Comparison of ENCODE assay signal across 20 mouse cellular contexts in genomic region chr13:47192200-47192599, GRCm38 (mm10).
"Had no signal": no experiment of that assay in that cellular context is flagged by ENCODE, and none has a peak within 500 bp of the region (broad histone marks: within the 10 kb centered on the region; RNA-seq: fewer than 3 reads in every experiment).

No protein-coding gene starts in this region.

- DNase-seq: lung, adult 18-20 months; lung, postnatal 10 days; midbrain, embryonic 14.5 days; retina, postnatal 1 day; right cerebral cortex, adult 18-20 months; right cerebral cortex, postnatal 25 days; right cerebral cortex, postnatal 4 days; spleen, adult 18-20 months; thymus, adult 2 months; thymus, postnatal 25 days; thymus, postnatal 4 days had no signal

- H3K4me2 ChIP-seq: liver, embryonic 15.5 days; midbrain, embryonic 12.5 days; neural tube, embryonic 13.5 days; stomach, embryonic 15.5 days had no signal

- H3K9me3 ChIP-seq: liver, embryonic 15.5 days; midbrain, embryonic 10.5 days; midbrain, embryonic 12.5 days; neural tube, embryonic 13.5 days; neural tube, embryonic 15.5 days; stomach, embryonic 15.5 days had no signal

- H3K9ac ChIP-seq: liver, embryonic 15.5 days; lung, embryonic 14.5 days; midbrain, embryonic 12.5 days; neural tube, embryonic 13.5 days; neural tube, embryonic 15.5 days; stomach, embryonic 15.5 days had no signal

- H3K27ac ChIP-seq: liver, embryonic 15.5 days; midbrain, embryonic 10.5 days; midbrain, embryonic 12.5 days; neural tube, embryonic 13.5 days; neural tube, embryonic 15.5 days; stomach, embryonic 15.5 days had no signal

- ATAC-seq: midbrain, embryonic 16.5 days had no signal

- H3K4me3 ChIP-seq: liver, embryonic 15.5 days; midbrain, embryonic 10.5 days; midbrain, embryonic 12.5 days; myocyte; neural tube, embryonic 13.5 days; neural tube, embryonic 15.5 days; stomach, embryonic 15.5 days had no signal

- H3K36me3 ChIP-seq: liver, embryonic 15.5 days; midbrain, embryonic 10.5 days; midbrain, embryonic 12.5 days; neural tube, embryonic 13.5 days; neural tube, embryonic 15.5 days; stomach, embryonic 15.5 days had no signal
